Mouse (Mus musculus): ENCODE data around the gene Gm42906.

The Gm42906 gene

GRCm38 (mm10) chr5:151061942-151062341 lies 366.0 kb downstream of the Gm42906 start:
- no peak for DNase-seq (ENCODE audit: low spot score in 2 of 2)

- no peak for DNase-seq (ENCODE audit: low spot score in 2 of 2)
These were observed 367.5 kb downstream of the Gm42906 start for GRCm38 (mm10) chr5:151060476-151060875.

GRCm38 (mm10) chr5:151059772-151060171 lies 368.2 kb downstream of the Gm42906 start:
- no peak for DNase-seq (ENCODE audit: low spot score in 2 of 2)

- no peak for DNase-seq (ENCODE audit: low spot score in 2 of 2)
These were observed 368.6 kb downstream of the Gm42906 start for GRCm38 (mm10) chr5:151059352-151059751.

- no peak for DNase-seq (ENCODE audit: low spot score in 2 of 2)
These were observed 370.2 kb downstream of the Gm42906 start for GRCm38 (mm10) chr5:151057716-151058115.

GRCm38 (mm10) chr5:151056920-151057294 lies 371.1 kb downstream of the Gm42906 start:
- no peak for DNase-seq (ENCODE audit: low spot score in 2 of 2)

GRCm38 (mm10) chr5:151056255-151056919 lies 371.6 kb downstream of the Gm42906 start:
- DNase-seq (ENCODE audit: low spot score in 2 of 2), result no peak

- no peak for DNase-seq (ENCODE audit: low spot score in 2 of 2)
These were observed 372.4 kb downstream of the Gm42906 start for GRCm38 (mm10) chr5:151055426-151056090.

GRCm38 (mm10) chr5:151054743-151055114 lies 373.2 kb downstream of the Gm42906 start:
- DNase-seq (ENCODE audit: low spot score in 2 of 2), result no peak

- no peak for DNase-seq (ENCODE audit: low spot score in 2 of 2)
These were observed 373.7 kb downstream of the Gm42906 start for GRCm38 (mm10) chr5:151054100-151054742.

- no peak for DNase-seq (ENCODE audit: low spot score in 2 of 2)
These were observed 374.8 kb downstream of the Gm42906 start for GRCm38 (mm10) chr5:151053190-151053589.

- DNase-seq (ENCODE audit: low spot score in 2 of 2), result no peak
These were observed 375.6 kb downstream of the Gm42906 start for GRCm38 (mm10) chr5:151052331-151052730.

- DNase-seq (ENCODE audit: low spot score in 2 of 2), result no peak
These were observed 380.5 kb downstream of the Gm42906 start for GRCm38 (mm10) chr5:151047488-151047887.

- DNase-seq (ENCODE audit: low spot score in 2 of 2), result no peak
These were observed 381.0 kb downstream of the Gm42906 start for GRCm38 (mm10) chr5:151046917-151047316.

- no peak for DNase-seq (ENCODE audit: low spot score in 2 of 2)
These were observed 381.8 kb downstream of the Gm42906 start for GRCm38 (mm10) chr5:151046131-151046530.

- no peak for DNase-seq (ENCODE audit: low spot score in 2 of 2)
These were observed 385.1 kb downstream of the Gm42906 start for GRCm38 (mm10) chr5:151042911-151043310.

GRCm38 (mm10) chr5:151037871-151038270 lies 390.1 kb downstream of the Gm42906 start:
- DNase-seq (ENCODE audit: low spot score in 2 of 2), result no peak

GRCm38 (mm10) chr5:151034715-151035512 lies 393.0 kb downstream of the Gm42906 start:
- DNase-seq (ENCODE audit: low spot score in 2 of 2), result no peak

GRCm38 (mm10) chr5:151028906-151029305 lies 399.1 kb downstream of the Gm42906 start:
- no peak for DNase-seq (ENCODE audit: low spot score in 2 of 2)

GRCm38 (mm10) chr5:151027171-151027570 lies 400.8 kb downstream of the Gm42906 start:
- no peak for DNase-seq (ENCODE audit: low spot score in 2 of 2)

- DNase-seq (ENCODE audit: low spot score in 2 of 2), result no peak
These were observed 401.9 kb downstream of the Gm42906 start for GRCm38 (mm10) chr5:151026069-151026468.

GRCm38 (mm10) chr5:151024483-151024882 lies 403.5 kb downstream of the Gm42906 start:
- DNase-seq (ENCODE audit: low spot score in 2 of 2), result no peak

Measured in spleen, postnatal 14 days (tissue).